Mouse (Mus musculus) cerebellum, postnatal 14 days (tissue): ENCODE data around the gene Arl9.
A peak's percentile ranks its signal among the peaks of the same experiment; 100 is the strongest.
"Not testable (repeated sequence)": the region's sequence is repeated elsewhere in the genome, so short reads cannot be mapped to it uniquely, and the experiment has no call there.

Experiments
- DNase-seq, 2 experiments: peaks; one replicate each; pipeline ENCODE4 v3.0.0; 2021; ENCODE audit warnings: mixed read lengths in 2 of 2

The Arl9 gene

DNA sequence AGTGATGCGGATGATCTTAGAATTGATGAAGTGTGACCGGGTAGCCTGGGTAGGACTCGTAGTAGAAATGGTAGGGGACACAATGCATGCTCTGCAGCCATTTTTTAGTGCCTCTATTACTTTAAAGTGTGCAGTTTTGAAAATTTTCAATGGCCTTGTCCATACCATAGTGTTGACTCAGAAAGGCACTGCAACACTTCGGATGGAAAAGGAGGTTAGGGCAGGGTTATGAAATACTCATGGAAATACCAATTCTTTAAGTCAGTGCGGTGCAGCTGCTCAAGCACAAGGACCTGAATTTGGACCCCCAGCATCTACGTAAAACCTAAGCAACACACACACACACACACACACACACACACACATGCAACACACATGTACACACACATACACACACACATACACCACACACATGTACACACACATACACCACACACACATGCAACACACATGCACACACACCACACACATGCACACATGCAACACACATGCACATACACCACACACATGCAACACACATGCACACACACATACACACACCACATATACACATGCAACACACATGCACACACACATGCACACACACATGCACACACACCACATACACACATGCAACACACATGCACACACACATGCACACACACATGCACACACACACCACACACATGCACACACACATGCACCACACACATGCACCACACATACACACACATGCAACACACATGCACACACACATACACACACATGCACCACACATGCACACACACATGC, at the start of gene Arl9:
Gene Arl9 (plus strand): TSS at position 5 of the 771 bp plus-strand sequence.
- DNase-seq = no peak

DNA sequence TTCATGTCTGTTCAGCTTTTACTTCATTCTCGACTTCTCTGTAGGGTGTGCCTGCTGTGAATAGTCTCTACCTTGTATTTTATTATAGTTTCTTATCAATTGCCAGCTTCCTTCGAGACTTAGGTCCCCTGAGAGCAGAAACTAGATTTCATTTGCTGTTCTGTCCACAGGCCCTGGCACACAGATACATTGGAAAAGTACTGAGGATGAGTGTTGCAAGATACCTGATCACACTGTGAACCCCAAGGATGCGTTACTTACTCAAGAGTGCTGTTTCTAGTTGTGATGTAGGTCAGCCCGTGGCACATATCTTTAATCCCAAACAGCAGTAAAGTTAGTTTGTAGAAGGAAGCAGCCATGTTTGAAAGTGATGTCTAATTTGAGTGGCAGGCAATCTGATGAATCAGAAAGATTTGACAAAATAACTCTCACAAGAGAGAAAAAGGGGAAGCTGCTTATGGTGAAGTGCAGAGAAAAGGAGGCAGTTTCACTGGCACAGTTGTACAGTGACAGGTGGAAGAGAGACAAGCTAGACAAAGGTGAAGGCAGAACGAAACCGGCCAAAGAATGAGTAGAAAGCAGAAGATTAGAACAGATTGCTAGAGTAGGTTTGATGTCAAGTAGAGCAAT, 49.5 kb upstream of the Arl9 start:
- no peak for DNase-seq

DNA sequence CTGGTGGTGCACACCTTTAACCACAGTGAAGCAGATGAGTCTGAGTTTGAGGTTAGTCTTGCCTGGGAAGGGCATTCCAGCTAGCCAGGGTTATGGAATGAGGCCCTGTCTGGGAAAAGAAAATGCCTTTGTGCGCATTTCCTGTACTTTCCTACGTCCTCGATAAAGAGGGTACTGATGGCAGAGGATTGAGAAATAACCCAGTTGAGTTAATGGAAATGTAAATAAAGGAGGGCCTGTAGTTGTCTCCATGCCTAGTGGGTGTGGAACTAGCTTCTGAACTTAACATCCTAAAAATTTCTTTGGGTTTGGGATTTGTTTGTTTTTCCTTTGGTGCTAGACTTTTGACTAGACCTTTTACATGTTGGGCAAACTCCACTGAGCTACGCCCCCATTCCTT, 48.4 kb upstream of the Arl9 start:
- no peak for DNase-seq

DNA sequence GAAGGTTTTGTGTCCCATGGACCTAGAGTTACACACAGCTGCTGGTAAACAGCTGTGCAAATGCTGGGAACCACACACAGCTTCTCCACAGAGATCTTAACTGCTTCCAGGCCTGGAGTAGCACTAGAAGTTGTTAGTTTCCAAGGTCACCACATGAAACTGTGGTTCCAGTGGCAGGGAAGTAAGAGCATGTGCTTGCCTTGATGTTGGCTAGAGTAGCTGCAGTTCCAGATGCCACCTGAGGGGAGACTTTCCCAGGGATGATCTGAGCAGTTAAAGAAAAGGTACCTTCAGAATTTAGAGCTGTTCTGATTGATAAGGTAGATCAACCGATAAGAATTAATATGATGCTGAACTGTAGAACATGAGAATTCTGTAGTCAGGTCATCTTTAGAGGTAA, 45.9 kb upstream of the Arl9 start:
- DNase-seq = no peak

DNA sequence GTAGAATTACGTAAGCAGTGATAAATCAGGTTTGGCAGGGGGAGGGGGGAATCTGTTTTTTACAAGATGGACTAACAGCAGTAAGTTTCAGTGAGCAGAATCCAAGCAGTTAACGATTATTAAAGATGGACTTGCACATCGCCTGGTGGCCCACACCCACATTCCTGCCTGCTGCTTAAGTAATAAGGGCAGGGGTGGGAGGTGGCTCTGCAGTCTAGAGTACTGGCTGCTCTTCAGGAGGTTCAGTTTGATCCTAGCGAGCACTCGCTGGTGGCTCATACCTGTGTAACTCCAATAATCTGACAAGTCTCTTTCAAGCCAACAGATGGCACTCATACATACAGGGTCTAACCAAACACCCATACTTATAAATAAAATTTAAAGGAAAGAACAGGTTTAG, 44.3 kb upstream of the Arl9 start:
- no peak for DNase-seq

DNA sequence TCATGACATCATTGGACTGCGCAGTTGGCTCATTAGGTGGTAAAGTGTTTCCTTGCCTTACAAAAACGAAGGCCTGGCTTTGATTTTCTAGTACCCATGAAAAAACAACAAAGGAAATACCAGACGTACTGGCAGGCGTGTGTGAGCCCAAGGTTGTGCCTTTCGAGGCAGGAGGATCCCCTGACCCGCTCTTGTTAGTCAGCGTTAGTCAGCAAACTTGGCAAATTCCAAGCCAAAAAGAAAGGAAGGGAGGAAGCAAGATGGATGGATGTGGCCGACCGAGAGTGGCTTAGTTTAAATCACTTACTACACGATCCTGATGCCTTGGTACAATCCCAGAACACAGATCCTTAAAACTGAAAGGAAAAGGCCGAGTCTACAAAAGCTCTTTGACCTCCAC, 41.3 kb upstream of the Arl9 start:
- DNase-seq = no peak

DNA sequence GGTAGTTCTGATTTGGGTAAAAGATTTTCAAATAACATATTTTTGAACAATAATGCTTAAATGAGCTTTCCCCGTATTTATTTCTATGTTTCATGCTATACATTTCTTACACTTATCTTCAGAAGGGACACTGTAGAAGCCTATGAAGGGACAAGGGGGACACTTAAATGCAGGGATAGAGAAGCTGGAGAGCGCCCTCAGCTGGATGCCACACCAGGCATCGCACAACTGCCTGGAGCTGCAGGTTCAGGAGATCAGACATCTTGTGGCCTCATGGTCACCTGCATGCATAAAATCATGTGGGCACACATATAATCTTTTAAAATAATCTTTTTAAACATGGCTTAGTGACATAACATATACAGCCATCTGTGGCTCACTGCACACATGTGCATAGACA, 39.2 kb upstream of the Arl9 start:
- DNase-seq = no peak

DNA sequence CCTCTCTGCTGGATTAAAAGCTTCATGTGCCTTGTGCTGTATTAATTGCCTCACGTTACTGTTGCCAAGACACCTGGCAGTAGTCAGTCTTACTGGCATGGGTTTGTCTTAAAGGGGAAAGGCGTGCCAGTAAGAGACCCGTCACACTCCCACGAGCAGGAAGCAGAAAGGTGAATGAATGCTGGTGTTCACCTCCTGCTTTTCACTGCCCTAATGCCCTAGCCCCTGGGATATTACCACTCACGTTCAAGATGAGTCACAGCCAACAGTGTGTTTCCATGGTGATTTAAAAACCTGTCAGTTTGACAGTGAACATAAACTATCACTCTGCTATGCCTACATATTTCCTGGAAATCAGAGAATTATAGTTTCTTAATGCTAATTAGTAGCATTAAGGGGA, 34.6 kb upstream of the Arl9 start:
- peak; percentile 15 to 26 for DNase-seq

DNA sequence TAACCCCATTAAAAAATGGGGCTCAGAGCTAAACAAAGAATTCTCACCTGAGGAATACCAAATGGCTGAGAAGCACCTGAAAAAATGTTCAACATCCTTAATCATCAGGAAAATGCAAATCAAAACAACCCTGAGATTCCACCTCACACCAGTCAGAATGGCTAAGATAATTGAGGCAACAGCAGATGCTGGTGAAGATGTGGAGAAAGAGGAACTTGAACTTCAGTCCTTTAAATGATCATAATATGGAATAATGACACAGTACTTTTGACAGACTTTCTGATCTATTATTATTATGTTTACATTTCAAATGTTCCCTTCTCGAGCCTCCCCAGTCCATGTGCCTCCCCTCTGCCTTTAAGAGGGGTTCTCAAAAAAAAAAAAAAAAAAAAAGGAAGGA, 32.7 kb upstream of the Arl9 start:
- DNase-seq = not testable (repeated sequence)

DNA sequence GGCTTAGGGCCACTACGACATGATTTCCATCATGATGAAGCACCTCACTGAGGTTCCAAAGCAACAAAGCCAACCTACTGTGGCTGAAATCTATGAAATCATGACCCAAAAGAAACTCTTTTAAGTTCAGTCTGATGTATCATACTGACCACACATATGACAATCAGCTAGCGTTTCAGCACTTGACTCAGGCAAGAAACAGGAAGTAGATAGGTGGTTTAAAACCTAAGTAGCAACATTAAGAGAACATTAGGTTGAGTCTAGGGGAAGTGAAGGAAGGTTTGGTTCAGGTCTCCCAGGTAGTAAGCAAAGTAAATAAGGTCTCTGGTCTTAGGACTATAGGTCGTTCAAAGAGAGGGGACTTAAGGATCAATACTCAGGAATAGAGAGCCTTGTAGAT, 30.4 kb upstream of the Arl9 start:
- no peak for DNase-seq

DNA sequence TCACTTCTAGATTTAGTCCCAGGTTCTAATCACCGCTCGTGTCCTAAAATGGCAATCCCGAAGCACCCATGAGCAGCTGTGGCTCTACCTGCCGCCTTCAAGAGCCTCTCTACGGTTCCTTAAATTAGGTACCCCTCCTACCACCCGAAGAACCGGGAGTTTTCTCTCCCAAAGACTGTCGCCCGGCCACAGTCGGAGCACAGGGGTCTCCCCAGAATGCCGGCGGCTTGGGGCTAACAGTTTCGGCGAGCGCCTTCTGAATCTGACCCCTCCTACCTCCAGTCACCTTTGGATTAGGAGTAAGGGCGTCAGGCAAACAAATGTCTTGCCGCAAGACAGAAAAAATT, 29.7 kb upstream of the Arl9 start:
- no peak for DNase-seq

DNA sequence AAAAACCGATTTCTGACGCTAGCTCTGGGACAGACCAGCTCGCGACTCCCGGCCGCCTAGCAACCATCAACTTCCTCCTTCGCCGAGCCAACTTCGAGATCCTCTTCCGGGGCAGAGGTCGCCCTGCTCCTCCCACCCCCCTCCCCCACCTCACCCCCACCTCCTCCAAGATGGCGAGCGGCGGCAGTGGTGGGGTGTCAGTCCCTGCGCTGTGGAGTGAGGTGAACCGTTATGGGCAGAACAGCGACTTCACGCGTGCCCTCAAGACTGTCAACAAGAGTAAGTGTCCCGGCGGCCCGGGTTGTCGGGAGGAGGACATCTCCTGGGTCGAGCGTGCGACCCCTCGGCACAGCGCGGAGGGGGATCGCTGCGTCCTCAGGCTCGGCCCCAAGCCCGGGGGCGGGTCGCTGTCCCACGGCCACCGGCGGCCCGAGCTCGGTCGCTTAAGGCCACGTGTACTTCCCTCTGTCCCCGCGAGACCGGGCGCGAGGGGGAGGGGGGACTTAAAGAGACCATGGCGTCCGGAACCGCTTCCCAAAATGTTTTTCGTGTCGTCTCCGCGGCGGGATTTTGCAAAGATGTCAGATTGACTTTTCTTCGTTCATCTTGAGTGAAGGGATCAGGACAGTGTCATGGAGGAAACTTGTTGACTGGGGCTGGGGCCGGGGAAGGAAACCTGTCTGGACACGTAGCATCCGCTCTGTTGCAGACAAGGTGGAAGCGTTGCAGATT, 29.1 kb upstream of the Arl9 start, which contains the start of gene Srp72:
Gene Srp72 (plus strand): TSS at position 130 of the 732 bp plus-strand sequence.
- DNase-seq = peak; percentile 91 to 95

DNA sequence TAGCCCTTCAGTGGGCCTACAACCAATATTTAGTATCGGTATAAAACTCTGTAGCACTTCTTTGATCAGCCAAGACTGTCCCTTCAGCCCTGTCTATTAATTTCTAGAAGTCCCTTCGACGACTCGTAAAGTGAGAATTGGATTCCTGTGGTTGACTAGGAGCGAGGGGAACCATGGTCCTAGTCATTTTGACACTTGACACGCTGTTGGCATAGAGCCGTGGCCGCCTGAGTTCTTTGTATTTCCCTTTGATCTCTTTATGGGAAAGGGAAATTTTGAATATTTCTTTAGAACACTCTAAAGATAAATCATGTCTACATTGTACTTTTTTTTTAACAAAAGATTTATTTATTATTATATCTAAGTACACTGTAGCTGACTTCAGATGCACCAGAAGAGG, 28.1 kb upstream of the Arl9 start:
- no peak for DNase-seq

DNA sequence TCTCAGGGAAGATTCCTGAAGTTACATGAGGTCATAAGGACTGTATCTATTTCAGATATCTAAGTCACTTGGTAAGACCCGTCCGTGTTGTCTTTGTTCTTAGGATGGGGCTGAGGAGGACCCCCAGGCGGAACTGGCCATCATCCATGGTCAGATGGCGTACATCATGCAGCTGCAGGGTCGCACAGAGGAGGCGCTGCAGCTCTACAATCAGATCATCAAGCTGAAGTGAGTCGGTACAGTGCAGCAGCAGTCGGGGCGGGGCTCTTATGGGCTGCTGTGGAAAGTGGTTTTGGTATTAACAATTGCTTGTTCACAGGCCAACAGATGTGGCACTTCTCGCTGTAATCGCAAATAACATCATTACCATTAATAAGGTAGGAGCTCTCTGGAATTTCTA, 19.8 kb upstream of the Arl9 start:
- DNase-seq = no peak

DNA sequence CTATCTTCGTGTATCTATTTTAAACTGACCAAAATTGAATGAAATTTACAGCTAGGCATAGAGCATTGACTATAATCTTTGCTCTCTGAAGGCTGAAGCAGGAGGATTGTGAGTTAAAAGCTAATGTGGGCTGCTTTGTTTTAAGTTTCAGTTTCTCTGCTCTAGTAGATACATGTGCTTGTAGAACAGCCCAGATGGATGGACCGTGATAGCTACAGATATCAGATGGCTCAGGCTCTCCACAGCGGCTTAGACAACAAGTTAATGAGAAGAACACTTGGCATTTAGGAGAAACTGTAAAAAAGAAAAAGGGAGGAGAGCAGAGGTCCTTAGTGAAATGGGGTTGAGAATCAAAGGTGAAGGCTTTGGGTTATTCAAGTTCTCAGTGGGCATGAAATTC, 13.1 kb upstream of the Arl9 start:
- DNase-seq = no peak

DNA sequence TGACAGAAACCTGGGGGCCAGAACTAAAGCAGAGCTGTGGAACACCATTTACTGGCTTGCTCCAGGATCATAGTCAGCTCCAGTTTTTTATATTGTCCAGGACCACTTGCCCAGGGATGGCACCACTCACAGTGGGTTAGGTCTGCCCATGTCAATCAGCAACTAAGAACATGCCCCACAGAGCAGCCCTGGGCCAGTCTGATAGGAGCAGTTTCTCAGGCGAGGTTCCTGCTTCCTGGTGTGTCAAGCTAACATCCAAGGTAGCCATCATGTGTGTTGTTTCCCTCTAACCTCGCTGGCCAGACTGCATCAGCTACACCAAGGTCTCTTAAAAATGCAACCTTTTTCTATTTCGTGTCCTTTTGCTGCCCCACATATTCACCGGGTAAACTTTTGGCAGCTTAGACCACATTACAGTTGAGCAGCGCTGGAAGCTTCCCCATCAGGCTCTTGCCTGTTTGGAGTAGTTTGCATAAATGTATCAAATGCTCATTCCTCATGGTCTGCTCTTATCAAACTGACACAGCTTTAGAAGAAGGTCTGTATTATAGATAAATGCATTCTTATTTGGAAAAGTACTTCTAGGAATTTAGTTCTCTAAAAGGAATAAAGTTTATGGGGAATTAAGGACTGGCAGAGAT, 10.6 kb upstream of the Arl9 start:
- no peak for DNase-seq

DNA sequence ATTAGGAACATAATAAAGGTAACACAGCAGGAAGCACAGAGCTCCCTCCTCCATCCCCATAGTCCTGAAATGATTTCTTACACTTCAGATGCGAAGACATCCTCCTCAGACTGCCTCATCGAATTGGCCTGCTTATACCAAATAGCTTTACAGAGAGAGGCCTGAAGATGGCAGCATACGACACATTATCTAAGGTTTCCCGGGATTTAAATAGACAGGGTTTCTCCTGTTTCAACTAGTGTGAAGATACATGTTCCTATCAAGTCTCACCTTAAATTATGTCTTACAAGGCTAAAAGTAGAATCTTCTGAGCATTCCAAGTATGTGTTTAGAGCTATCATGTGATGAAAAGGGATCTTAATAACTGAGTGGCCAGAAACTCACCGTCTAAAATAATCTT, 5.4 kb upstream of the Arl9 start:
- peak; percentile 27 to 42 for DNase-seq

DNA sequence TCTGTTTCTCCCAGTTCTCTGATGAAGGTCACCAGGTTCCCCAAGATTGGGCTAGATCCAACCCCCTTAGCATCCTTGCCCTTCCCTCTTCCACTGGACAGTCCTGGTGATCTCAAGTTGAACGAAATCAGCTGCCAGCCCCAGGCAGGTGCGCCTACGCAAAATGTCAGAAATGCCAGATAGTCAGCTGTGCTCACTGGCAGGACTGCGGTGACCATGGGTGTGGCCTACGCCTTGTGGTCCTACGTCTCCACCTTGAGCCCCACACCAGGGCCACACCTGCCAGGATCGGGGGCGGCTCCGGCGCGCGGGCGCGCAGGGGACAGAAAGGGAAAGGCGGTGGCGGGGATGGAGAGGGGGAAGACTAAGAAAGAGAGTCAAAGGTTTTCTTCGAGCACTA, 2.7 kb upstream of the Arl9 start:
- no peak for DNase-seq

DNA sequence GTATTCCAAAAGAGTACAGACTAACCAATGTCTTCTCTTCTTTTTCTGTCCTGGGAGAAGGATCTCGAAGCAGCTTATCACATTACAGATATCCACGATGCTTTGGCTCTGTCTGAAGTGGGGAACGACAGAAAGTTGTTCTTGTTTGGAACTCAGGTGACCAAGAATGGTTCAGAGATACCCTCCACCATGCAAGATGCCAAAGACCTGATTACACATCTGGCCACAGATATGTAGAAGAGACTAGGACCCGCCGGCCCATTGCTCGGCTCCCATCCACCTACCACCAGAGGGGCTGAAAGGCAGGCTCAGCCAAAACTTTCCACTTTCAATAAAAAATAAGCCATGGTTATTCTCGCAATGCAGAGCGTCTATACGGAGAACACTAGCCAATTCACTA, 6.5 kb downstream of the Arl9 start:
- DNase-seq = no peak

DNA sequence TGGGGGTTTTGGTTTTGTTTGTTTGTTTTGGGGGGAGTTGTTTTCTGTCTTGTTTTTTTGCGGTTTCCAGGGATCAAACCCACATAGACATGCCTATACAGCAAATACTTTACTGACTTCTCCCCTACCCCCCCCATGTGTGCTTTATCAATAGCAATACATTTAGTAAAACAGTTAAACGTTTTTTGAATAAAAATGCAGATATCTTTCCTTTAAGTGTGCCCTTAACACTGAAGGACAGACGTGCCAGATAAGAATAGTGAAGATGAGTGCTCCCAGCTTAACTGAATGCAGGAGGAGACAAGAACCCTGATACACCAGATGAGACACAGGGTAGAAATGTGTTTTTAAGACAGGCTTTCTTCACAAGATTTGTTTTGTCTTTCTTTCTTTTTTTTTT, 7.2 kb downstream of the Arl9 start:
- DNase-seq = no peak

DNA sequence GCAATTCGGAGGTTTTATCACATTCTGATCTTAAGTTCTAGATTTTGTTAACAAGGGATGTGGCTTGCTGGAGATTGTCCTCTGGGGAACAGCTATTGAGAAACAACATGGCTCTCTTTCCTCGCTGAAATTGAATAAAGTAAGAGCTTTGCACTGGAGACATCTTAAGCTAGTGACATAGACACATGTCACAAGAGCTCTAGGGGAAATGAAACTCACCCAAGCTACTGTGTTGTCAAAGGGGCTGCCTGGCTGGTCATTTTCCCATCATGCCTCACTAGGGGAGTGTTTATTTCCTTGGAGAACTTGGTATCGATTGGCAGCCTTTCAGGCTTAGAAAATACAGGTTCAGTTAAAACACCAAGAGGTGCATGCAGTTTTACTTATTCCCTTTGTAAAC, 9.3 kb downstream of the Arl9 start:
- no peak for DNase-seq

DNA sequence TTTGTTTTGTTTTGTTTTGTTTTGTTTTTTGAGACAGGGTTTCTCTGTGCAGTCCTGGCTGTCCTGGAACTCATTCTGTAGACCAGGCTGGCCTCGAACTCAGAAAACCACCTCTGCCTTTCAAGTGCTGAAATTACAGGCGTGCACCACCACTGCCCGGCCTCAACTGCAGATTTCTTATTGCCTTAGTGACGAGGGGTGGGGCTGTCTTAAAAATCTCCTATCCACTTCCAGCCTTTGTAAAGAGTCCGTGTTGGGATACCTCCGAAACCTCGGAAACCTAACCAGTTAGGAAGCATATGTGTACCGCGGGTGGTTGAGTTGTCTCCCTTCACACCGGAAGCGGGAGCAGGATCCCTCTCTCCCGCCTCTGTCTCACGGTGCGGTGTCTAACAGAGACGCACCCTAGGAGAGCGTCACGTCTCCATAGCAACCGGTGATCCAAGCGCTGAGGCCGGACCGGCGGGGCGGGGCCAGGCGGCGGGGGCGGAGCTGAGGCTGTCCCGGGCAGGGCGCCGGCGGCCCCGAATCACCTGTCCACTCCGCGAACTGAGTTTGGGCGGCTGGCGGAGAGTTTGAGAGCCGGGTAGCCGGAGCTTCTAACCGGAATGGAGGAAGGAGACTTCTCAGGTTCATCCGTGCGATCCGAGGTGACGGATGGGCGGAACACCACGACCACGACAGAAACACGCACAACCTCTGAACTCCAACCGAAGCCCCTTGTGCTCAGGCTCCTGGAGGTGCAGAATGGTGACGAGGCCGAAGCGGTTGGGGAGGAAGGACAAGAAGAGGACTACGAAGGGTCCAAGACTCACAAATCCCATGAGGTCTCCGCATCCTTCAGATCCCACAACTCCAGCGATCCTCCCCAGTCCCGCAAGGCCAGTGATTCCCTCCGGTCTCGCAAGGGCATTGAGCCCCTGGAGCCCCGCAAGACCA, 12.0 kb downstream of the Arl9 start, which contains the start of gene Thegl:
Gene Thegl (plus strand): TSS at position 480 of the 939 bp plus-strand sequence.
- peak; percentile 76 for DNase-seq
